Mouse (Mus musculus) urinary bladder, postnatal 4 days (tissue): ENCODE data around the gene Abr.

Experiments
- DNase-seq, 2 experiments: peaks; one replicate each; pipeline ENCODE4 v3.0.0; 2021 to 2022; ENCODE audit warnings: low spot score in 2 of 2

Abr gene

GRCm38 (mm10) chr11:76518125-76518524, 104.0 kb downstream of the Abr start:
- peak in 1 of 2 experiments; percentile 13 for DNase-seq

GRCm38 (mm10) chr11:76516951-76517350, 105.2 kb downstream of the Abr start:
- DNase-seq = no peak

GRCm38 (mm10) chr11:76515123-76515522, 107.0 kb downstream of the Abr start:
- peak in 1 of 2 experiments; percentile 16 for DNase-seq

GRCm38 (mm10) chr11:76510977-76511376, 111.1 kb downstream of the Abr start:
- no peak for DNase-seq

GRCm38 (mm10) chr11:76509751-76510723, 112.1 kb downstream of the Abr start:
- no peak for DNase-seq

GRCm38 (mm10) chr11:76508831-76509595, 113.1 kb downstream of the Abr start:
- DNase-seq = no peak

- no peak for DNase-seq
Observed at GRCm38 (mm10) chr11:76508125-76508524, 114.0 kb downstream of the Abr start.

GRCm38 (mm10) chr11:76507302-76508124, 114.6 kb downstream of the Abr start:
- DNase-seq = no peak

GRCm38 (mm10) chr11:76506514-76507228, 115.4 kb downstream of the Abr start:
- DNase-seq = peak in 1 of 2 experiments; percentile 63

- DNase-seq = no peak
Observed at GRCm38 (mm10) chr11:76505106-76505505, 117.0 kb downstream of the Abr start.

- DNase-seq = no peak
Observed at GRCm38 (mm10) chr11:76504058-76504457, 118.1 kb downstream of the Abr start.

GRCm38 (mm10) chr11:76499987-76500386, 122.1 kb downstream of the Abr start:
- DNase-seq = no peak

GRCm38 (mm10) chr11:76499564-76499963, 122.5 kb downstream of the Abr start:
- no peak for DNase-seq

- DNase-seq = no peak
Observed at GRCm38 (mm10) chr11:76497769-76498152, 124.4 kb downstream of the Abr start.

GRCm38 (mm10) chr11:76497066-76497768, 124.9 kb downstream of the Abr start:
- DNase-seq = no peak

GRCm38 (mm10) chr11:76496086-76496771, 125.9 kb downstream of the Abr start:
- no peak for DNase-seq

- DNase-seq = no peak
Observed at GRCm38 (mm10) chr11:76495127-76496028, 126.7 kb downstream of the Abr start.

GRCm38 (mm10) chr11:76494360-76495126, 127.6 kb downstream of the Abr start:
- peak; percentile 71 to 81 for DNase-seq
